Mouse (Mus musculus) left cerebral cortex, adult 11 months (tissue): ENCODE data around the gene Gltp.

Source experiments
- DNase-seq: peaks from one replicate; pipeline ENCODE4 v3.0.0; 2022; ENCODE audit warnings: low spot score

The Gltp gene

GRCm38 (mm10) chr5:114690633-114691567 lies at the start of gene Gltp:
TSS of gene Gltp (minus strand) at chr5:114690984.
- peak; percentile 93 for DNase-seq

- DNase-seq, result no peak
Observed at GRCm38 (mm10) chr5:114738707-114739241, 48.0 kb upstream of the Gltp start.

- DNase-seq, result no peak
Observed at GRCm38 (mm10) chr5:114737090-114737887, 46.5 kb upstream of the Gltp start.

GRCm38 (mm10) chr5:114733606-114734005 lies 42.8 kb upstream of the Gltp start:
- DNase-seq, result no peak

- no peak for DNase-seq
Observed at GRCm38 (mm10) chr5:114731969-114732368, 41.2 kb upstream of the Gltp start.

- DNase-seq, result no peak
Observed at GRCm38 (mm10) chr5:114731498-114731897, 40.7 kb upstream of the Gltp start.

GRCm38 (mm10) chr5:114730129-114730528 lies 39.3 kb upstream of the Gltp start:
- no peak for DNase-seq

GRCm38 (mm10) chr5:114728160-114728559 lies 37.4 kb upstream of the Gltp start:
- no peak for DNase-seq

- no peak for DNase-seq
Observed at GRCm38 (mm10) chr5:114722846-114723245, 32.1 kb upstream of the Gltp start.

GRCm38 (mm10) chr5:114721969-114722368 lies 31.2 kb upstream of the Gltp start:
- no peak for DNase-seq

GRCm38 (mm10) chr5:114720784-114721183 lies 30.0 kb upstream of the Gltp start:
- no peak for DNase-seq

- no peak for DNase-seq
Observed at GRCm38 (mm10) chr5:114719928-114720270, 29.1 kb upstream of the Gltp start.

- DNase-seq, result no peak
Observed at GRCm38 (mm10) chr5:114719003-114719927, 28.5 kb upstream of the Gltp start.

GRCm38 (mm10) chr5:114718483-114718882 lies 27.7 kb upstream of the Gltp start:
- DNase-seq, result no peak

GRCm38 (mm10) chr5:114717937-114718336 lies 27.2 kb upstream of the Gltp start:
- DNase-seq, result no peak

- DNase-seq, result no peak
Observed at GRCm38 (mm10) chr5:114717292-114717691, 26.5 kb upstream of the Gltp start.

GRCm38 (mm10) chr5:114714551-114714950 lies 23.8 kb upstream of the Gltp start:
- no peak for DNase-seq

GRCm38 (mm10) chr5:114709357-114709756 lies 18.6 kb upstream of the Gltp start:
- DNase-seq, result no peak

- DNase-seq, result no peak
Observed at GRCm38 (mm10) chr5:114708491-114708890, 17.7 kb upstream of the Gltp start.

GRCm38 (mm10) chr5:114707265-114708068 lies 16.7 kb upstream of the Gltp start, which contains the start of gene Tchp:
TSS of gene Tchp (plus strand) at chr5:114707760.
- DNase-seq, result peak; percentile 82
